Mouse (Mus musculus): ENCODE results near the gene Serinc3. TPM values are rescaled to one million over a fixed set of nuclear protein-coding genes. Genes with fewer than 3 reads are reported as not detected.

The Serinc3 gene
- polyA plus RNA-seq, 1 experiment from 2014 or later = 50.1 TPM

Other genes starting within 250 kb of the Serinc3 start
- gene Jph2, start 247.1 kb downstream of the Serinc3 start, polyA plus RNA-seq (2015; fragmentation: Nextera tagmentation; extraction: Ambion mirVana) = 2.8 and 3.3 TPM in 2 replicates
- 95.6 and 99.2 TPM in 2 replicates for gene Oser1, start 220.4 kb downstream of the Serinc3 start, polyA plus RNA-seq (2015; fragmentation: Nextera tagmentation; extraction: Ambion mirVana)
- 0.91 and 2.2 TPM in 2 replicates for gene Gdap1l1, start 206.7 kb downstream of the Serinc3 start, polyA plus RNA-seq (2015; fragmentation: Nextera tagmentation; extraction: Ambion mirVana)
- 11.3 and 11.7 TPM in 2 replicates for gene Fitm2, start 172.5 kb downstream of the Serinc3 start, polyA plus RNA-seq (2015; fragmentation: Nextera tagmentation; extraction: Ambion mirVana)
- gene R3hdml, start 152.8 kb downstream of the Serinc3 start, polyA plus RNA-seq (2015; fragmentation: Nextera tagmentation; extraction: Ambion mirVana) = 43.8 and 46.4 TPM in 2 replicates
- 25.0 and 25.8 TPM in 2 replicates for gene Hnf4a, start 138.3 kb downstream of the Serinc3 start, polyA plus RNA-seq (2015; fragmentation: Nextera tagmentation; extraction: Ambion mirVana)
- gene Ttpal, start 42.8 kb downstream of the Serinc3 start, polyA plus RNA-seq (2015; fragmentation: Nextera tagmentation; extraction: Ambion mirVana) = 34.0 and 35.7 TPM in 2 replicates
- 180 and 187 TPM in 2 replicates for gene Pkig, start 13.3 kb upstream of the Serinc3 start, polyA plus RNA-seq (2015; fragmentation: Nextera tagmentation; extraction: Ambion mirVana)
- 11.7 and 13.3 TPM in 2 replicates for gene Ada, start 105.1 kb upstream of the Serinc3 start, polyA plus RNA-seq (2015; fragmentation: Nextera tagmentation; extraction: Ambion mirVana)
- gene Ccn5, start 175.7 kb upstream of the Serinc3 start, polyA plus RNA-seq (2015; fragmentation: Nextera tagmentation; extraction: Ambion mirVana) = 0.23 and 0.39 TPM in 2 replicates
- not detected in 2 replicates for gene Kcnk15, start 208.5 kb upstream of the Serinc3 start, polyA plus RNA-seq (2015; fragmentation: Nextera tagmentation; extraction: Ambion mirVana)